Mouse (Mus musculus) liver, postnatal 0 days (tissue): ENCODE measurements around the gene Hhat. TPM values are rescaled to one million over a fixed set of nuclear protein-coding genes. Genes with fewer than 3 reads are reported as not detected.

ENCODE experiments used
- ATAC-seq: fragments of 200-750 bp; cut with Nextera tagmentation; 2 replicates; pipeline ENCODE4 v1.8.0; 2017; ENCODE audit warnings: mild to moderate bottlenecking, moderate library complexity
- DNase-seq: peaks from one replicate; pipeline ENCODE4 v3.0.0-alpha.2; 2016
- H3K27ac ChIP-seq: fragments of 300-500 bp; sonication (generic); 2 replicates; pipeline ENCODE4 v1.5.1; 2014; ENCODE audit warnings: antibody characterized with exemption, moderate library complexity, mild to moderate bottlenecking, low read depth
- H3K27me3 ChIP-seq: fragments of 300-500 bp; sonication (generic); 2 replicates; pipeline ENCODE4 v1.6.1; 2014; ENCODE audit warnings: low read length, control low read depth, mixed read lengths; ENCODE audit not compliant: insufficient read depth
- H3K36me3 ChIP-seq: fragments of 300-500 bp; sonication (generic); replicated peaks from 2 replicates; pipeline ENCODE4 v1.6.1; 2014; ENCODE audit warnings: mild to moderate bottlenecking, control low read depth, low read length, moderate library complexity, mixed read lengths; ENCODE audit not compliant: insufficient read depth
- H3K4me1 ChIP-seq: fragments of 300-500 bp; sonication (generic); 2 replicates; pipeline ENCODE4 v1.6.1; 2014; ENCODE audit warnings: antibody characterized with exemption, mild to moderate bottlenecking, control low read depth; ENCODE audit not compliant: insufficient read depth
- H3K4me2 ChIP-seq: fragments of 300-500 bp; sonication (generic); 2 replicates; pipeline ENCODE4 v1.6.1; 2014; ENCODE audit warnings: low read depth, mild to moderate bottlenecking, low read length, moderate library complexity, mixed read lengths
- H3K4me3 ChIP-seq: fragments of 300-500 bp; sonication (generic); 2 replicates; pipeline ENCODE4 v1.5.1; 2014; ENCODE audit warnings: low read depth, low read length
- H3K9ac ChIP-seq: fragments of 300-500 bp; sonication (generic); replicated peaks from 2 replicates; pipeline ENCODE4 v1.6.1; 2014; ENCODE audit warnings: mild to moderate bottlenecking, moderate library complexity
- H3K9me3 ChIP-seq: fragments of 300-500 bp; sonication (generic); 2 replicates; pipeline ENCODE4 v1.6.1; 2016; ENCODE audit warnings: mild to moderate bottlenecking, control low read depth, low read length, mixed read lengths
- CTCF ChIP-seq: sonication (generic); IDR thresholded peaks from 2 replicates; pipeline ENCODE4 v1.5.1; 2016; ENCODE audit warnings: antibody characterized with exemption, low read depth
- EP300 ChIP-seq: IDR thresholded peaks from 2 replicates; pipeline ENCODE4 v1.6.1; 2016; ENCODE audit warnings: antibody characterized with exemption, low read depth, mild to moderate bottlenecking
- WGBS: fragments of 180-500 bp; shearing (Covaris S2); extraction: QIAGEN DNeasy Blood & Tissue Kit; methylation state at CpG from one replicate; pipeline ENCODE4 v1.1.7; 2014; ENCODE audit not compliant: insufficient replicate concordance; 5-methylcytosine and 5-hydroxymethylcytosine counted together
- polyA plus RNA-seq: library from polyadenylated mRNA; unstranded; fragments of >200 nt; fragmentation: Nextera tagmentation; extraction: Ambion mirVana; gene quantifications from 2 replicates; pipeline ENCODE4 v1.2.1, GENCODE M21; 2015

Hhat gene
- polyA plus RNA-seq = 0.76 and 1.1 TPM in 2 replicates

- TF ChIP-seq CTCF (0 out of 2 replicates have a peak, but pooled peaks have one; percentile 14), EP300 (no peak)
- peaks cover 13% of the 10 kb centered on the region for H3K4me1 ChIP-seq
- ATAC-seq (peak; percentile 82), DNase-seq (peak; percentile 71)
- H3K27me3 ChIP-seq = no peaks in the 10 kb centered on the region
- no peaks in the 10 kb centered on the region for H3K9me3 ChIP-seq
- peak within 1 kb of the TSS; percentile 79 for H3K4me2 ChIP-seq
- peak within 1 kb of the TSS; percentile 82 for H3K27ac ChIP-seq
- under 1% methylated on average over 69 of the region's 70 CpGs for WGBS
- H3K36me3 ChIP-seq = no peaks in the 10 kb centered on the region
- H3K9ac ChIP-seq = peak within 1 kb of the TSS; percentile 70
- peak within 1 kb of the TSS; percentile 64 for H3K4me3 ChIP-seq
Measured at GRCm38 (mm10) chr1:192770495-192771331, at the start of gene Hhat. TSS of gene Hhat (minus strand) at chr1:192771223.

DNA sequence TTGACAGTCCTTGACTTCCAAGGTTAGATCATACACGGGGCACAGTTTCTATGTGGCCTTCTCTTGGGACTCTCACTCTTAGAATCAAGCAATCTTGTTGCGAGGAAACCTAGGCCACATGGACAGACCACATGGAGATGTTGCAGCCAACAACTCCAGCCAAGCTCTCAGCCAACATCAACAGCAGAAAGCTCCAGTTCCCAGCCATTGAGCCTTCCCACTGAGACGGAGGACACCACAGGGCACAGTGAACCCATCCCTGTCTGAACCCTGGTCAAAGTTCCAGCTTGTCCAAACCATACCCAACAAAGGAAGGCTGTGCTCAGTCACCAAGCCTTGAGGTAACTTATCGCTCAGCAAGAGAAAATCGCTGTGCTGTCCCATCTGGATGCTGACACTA lies 47.3 kb upstream of the Hhat start:
- H3K27ac ChIP-seq = no peak overlapping the region
- ATAC-seq (no peak), DNase-seq (no peak)
- H3K4me1 ChIP-seq = no peaks in the 10 kb centered on the region
- TF ChIP-seq CTCF (no peak), EP300 (no peak)
- H3K4me2 ChIP-seq = no peak overlapping the region
- no peaks in the 10 kb centered on the region for H3K27me3 ChIP-seq
- H3K9ac ChIP-seq = no peak overlapping the region
- H3K36me3 ChIP-seq = no peaks in the 10 kb centered on the region
- 77% methylated on average over 5 of the region's 5 CpGs for WGBS
- H3K9me3 ChIP-seq = no peaks in the 10 kb centered on the region
- no peak overlapping the region for H3K4me3 ChIP-seq

GRCm38 (mm10) chr1:192815789-192816188 lies 44.8 kb upstream of the Hhat start:
- ATAC-seq = no peak
- Histone ChIP-seq H3K36me3 (no peaks in the 10 kb centered on the region), H3K4me3 (no peak overlapping the region), H3K27ac (no peak overlapping the region), H3K4me2 (no peak overlapping the region), H3K9ac (no peak overlapping the region), H3K4me1 (peaks cover 4% of the 10 kb centered on the region; the same call in 1 of the 2 replicates), H3K27me3 (no peaks in the 10 kb centered on the region), H3K9me3 (no peaks in the 10 kb centered on the region)
- WGBS = 54% methylated on average over 2 of the region's 2 CpGs
- no peak for DNase-seq
- TF ChIP-seq EP300 = no peak
- no peak for TF ChIP-seq CTCF

GRCm38 (mm10) chr1:192814700-192815099 lies 43.7 kb upstream of the Hhat start:
- H3K27ac ChIP-seq = no peak overlapping the region
- H3K9me3 ChIP-seq = no peaks in the 10 kb centered on the region
- no peak overlapping the region for H3K4me3 ChIP-seq
- H3K4me2 ChIP-seq = no peak overlapping the region
- 46% methylated on average over 3 of the region's 3 CpGs for WGBS
- ATAC-seq (no peak), DNase-seq (no peak)
- H3K9ac ChIP-seq = no peak overlapping the region
- TF ChIP-seq EP300 = no peak
- no peak for TF ChIP-seq CTCF
- no peaks in the 10 kb centered on the region for H3K36me3 ChIP-seq
- peaks cover 4% of the 10 kb centered on the region; the same call in 1 of the 2 replicates for H3K4me1 ChIP-seq
- no peaks in the 10 kb centered on the region for H3K27me3 ChIP-seq

GRCm38 (mm10) chr1:192812758-192813157 lies 41.7 kb upstream of the Hhat start:
- Histone ChIP-seq H3K27ac (no peak overlapping the region; the same call in 1 of the 2 replicates), H3K9ac (no peak overlapping the region), H3K9me3 (no peaks in the 10 kb centered on the region), H3K4me2 (no peak overlapping the region), H3K27me3 (no peaks in the 10 kb centered on the region), H3K4me1 (peaks cover 4% of the 10 kb centered on the region; the same call in 1 of the 2 replicates), H3K36me3 (no peaks in the 10 kb centered on the region), H3K4me3 (no peak overlapping the region)
- peak; percentile 65; the same call in 1 of the 2 replicates for ATAC-seq
- DNase-seq = no peak
- TF ChIP-seq EP300 = no peak
- no peak for TF ChIP-seq CTCF
- 74% methylated on average over 9 of the region's 9 CpGs for WGBS

DNA sequence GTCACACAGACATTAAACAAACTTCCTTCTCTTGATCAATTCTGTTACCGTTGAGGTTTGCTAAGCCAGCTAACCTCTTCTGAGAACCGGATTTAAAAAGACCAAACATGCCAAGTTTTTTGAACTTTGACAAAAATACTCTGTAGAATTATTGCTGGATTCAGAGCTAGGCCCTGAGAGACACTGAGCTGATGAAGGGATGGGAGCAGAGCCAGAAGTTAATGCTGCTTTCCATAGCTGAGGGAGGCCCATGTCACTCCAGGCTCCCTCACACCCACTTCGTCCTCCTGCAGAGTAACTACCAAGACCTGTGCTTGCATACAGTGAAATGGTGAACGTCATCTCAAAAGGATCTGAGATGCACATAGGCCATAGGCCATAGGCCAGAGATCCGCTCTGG lies 41.3 kb upstream of the Hhat start:
- Histone ChIP-seq H3K9ac (no peak overlapping the region), H3K4me3 (no peak overlapping the region), H3K4me1 (peaks cover 4% of the 10 kb centered on the region; the same call in 1 of the 2 replicates), H3K27me3 (no peaks in the 10 kb centered on the region), H3K36me3 (no peaks in the 10 kb centered on the region), H3K9me3 (no peaks in the 10 kb centered on the region), H3K4me2 (no peak overlapping the region), H3K27ac (no peak overlapping the region; the same call in 1 of the 2 replicates)
- 69% methylated on average over 5 of the region's 5 CpGs for WGBS
- DNase-seq = no peak
- ATAC-seq = peak; percentile 10; the same call in 1 of the 2 replicates
- no peak for TF ChIP-seq CTCF
- no peak for TF ChIP-seq EP300
